Mouse (Mus musculus) urinary bladder, postnatal 10 days (tissue): ENCODE measurements around the gene Lrp1.

Source experiments
- DNase-seq: peaks from one replicate; pipeline ENCODE4 v3.0.0; 2022; ENCODE audit warnings: low spot score

Gene Lrp1

GRCm38 (mm10) chr10:127591514-127591913 lies 29.4 kb downstream of the Lrp1 start:
- no peak for DNase-seq

GRCm38 (mm10) chr10:127590831-127591451 lies 30.0 kb downstream of the Lrp1 start:
- DNase-seq = no peak

- no peak for DNase-seq
These were observed 30.7 kb downstream of the Lrp1 start for GRCm38 (mm10) chr10:127590256-127590655.

- DNase-seq = no peak
These were observed 33.2 kb downstream of the Lrp1 start for GRCm38 (mm10) chr10:127587776-127588175.

GRCm38 (mm10) chr10:127586209-127586608 lies 34.7 kb downstream of the Lrp1 start:
- no peak for DNase-seq

- no peak for DNase-seq
These were observed 35.4 kb downstream of the Lrp1 start for GRCm38 (mm10) chr10:127585598-127585997.

- no peak for DNase-seq
These were observed 37.3 kb downstream of the Lrp1 start for GRCm38 (mm10) chr10:127583649-127584048.

- no peak for DNase-seq
These were observed 39.7 kb downstream of the Lrp1 start for GRCm38 (mm10) chr10:127581291-127581690.

- no peak for DNase-seq
These were observed 43.0 kb downstream of the Lrp1 start for GRCm38 (mm10) chr10:127577982-127578381.

GRCm38 (mm10) chr10:127577156-127577555 lies 43.8 kb downstream of the Lrp1 start:
- no peak for DNase-seq

- DNase-seq = no peak
These were observed 44.5 kb downstream of the Lrp1 start for GRCm38 (mm10) chr10:127576381-127576961.

GRCm38 (mm10) chr10:127575741-127576140 lies 45.2 kb downstream of the Lrp1 start:
- DNase-seq = no peak

GRCm38 (mm10) chr10:127572281-127572680 lies 48.7 kb downstream of the Lrp1 start:
- DNase-seq = no peak

- DNase-seq = no peak
These were observed 49.9 kb downstream of the Lrp1 start for GRCm38 (mm10) chr10:127570937-127571641.

- no peak for DNase-seq
These were observed 50.6 kb downstream of the Lrp1 start for GRCm38 (mm10) chr10:127570384-127570783.

- DNase-seq = no peak
These were observed 51.5 kb downstream of the Lrp1 start for GRCm38 (mm10) chr10:127569450-127569849.

GRCm38 (mm10) chr10:127566553-127567326 lies 54.2 kb downstream of the Lrp1 start:
- DNase-seq = no peak

- DNase-seq = no peak
These were observed 56.6 kb downstream of the Lrp1 start for GRCm38 (mm10) chr10:127564301-127564700.

GRCm38 (mm10) chr10:127563840-127564239 lies 57.1 kb downstream of the Lrp1 start:
- no peak for DNase-seq

GRCm38 (mm10) chr10:127561145-127561544 lies 59.8 kb downstream of the Lrp1 start:
- no peak for DNase-seq

- DNase-seq = no peak
These were observed 63.6 kb downstream of the Lrp1 start for GRCm38 (mm10) chr10:127557397-127557796.

- no peak for DNase-seq
These were observed 65.2 kb downstream of the Lrp1 start for GRCm38 (mm10) chr10:127555703-127556102.

GRCm38 (mm10) chr10:127549892-127550291 lies 71.1 kb downstream of the Lrp1 start:
- DNase-seq = no peak
